Mouse (Mus musculus) heart, embryonic 14.5 days (tissue): ENCODE measurements around the gene Slc19a2. TPM values are rescaled to one million over a fixed set of nuclear protein-coding genes. Genes with fewer than 3 reads are reported as not detected.
A peak's percentile ranks its signal among the peaks of the same experiment; 100 is the strongest.

Experiments
- ATAC-seq: fragments of 200-750 bp; cut with Nextera tagmentation; 2 replicates; pipeline ENCODE4 v1.8.0; 2017; ENCODE audit warnings: low read depth, moderate TSS enrichment; ENCODE audit not compliant: insufficient number of reproducible peaks, insufficient read depth, low FRiP score
- H3K27ac ChIP-seq, 2 experiments: fragments of 200-500 bp in 1 of 2; fragments of 300-500 bp in 1 of 2; sonication (generic) in 1 of 2; replicated peaks in 1 of 2; 2 replicates each; pipeline ENCODE4 v1.5.1; 2012 to 2014; ENCODE audit warnings: low read depth in 2 of 2, low read length in 2 of 2, control low read depth in 1 of 2, mild to moderate bottlenecking in 1 of 2, mixed read lengths in 1 of 2; ENCODE audit not compliant: control insufficient read depth in 1 of 2, insufficient read depth in 1 of 2
- H3K27me3 ChIP-seq: fragments of 300-500 bp; sonication (generic); 2 replicates; pipeline ENCODE4 v1.6.1; 2014; ENCODE audit warnings: mild to moderate bottlenecking, low read length, control low read depth; ENCODE audit not compliant: control insufficient read depth, insufficient read depth
- H3K36me3 ChIP-seq: fragments of 300-500 bp; sonication (generic); 2 replicates; pipeline ENCODE4 v1.6.1; 2014; ENCODE audit warnings: mild to moderate bottlenecking, control low read depth, low read length, mixed read lengths; ENCODE audit not compliant: control insufficient read depth, insufficient read depth
- H3K4me1 ChIP-seq, 2 experiments: fragments of 200-500 bp in 1 of 2; fragments of 300-500 bp in 1 of 2; sonication (generic) in 1 of 2; 2 replicates each; pipeline ENCODE4 v1.6.1; 2012 to 2014; ENCODE audit warnings: low read length in 2 of 2, control low read depth in 1 of 2, mixed read lengths in 1 of 2; ENCODE audit not compliant: control insufficient read depth in 2 of 2, insufficient read depth in 2 of 2
- H3K4me2 ChIP-seq: fragments of 300-500 bp; sonication (generic); 2 replicates; pipeline ENCODE4 v1.6.1; 2014; ENCODE audit warnings: mild to moderate bottlenecking, low read length
- H3K4me3 ChIP-seq, 2 experiments: fragments of 200-500 bp in 1 of 2; fragments of 300-500 bp in 1 of 2; sonication (generic) in 1 of 2; 2 replicates each; pipeline ENCODE4 v1.5.1; 2012 to 2014; ENCODE audit warnings: low read length in 2 of 2, mild to moderate bottlenecking in 2 of 2, control low read depth in 1 of 2, low read depth in 1 of 2, moderate library complexity in 1 of 2; ENCODE audit not compliant: control insufficient read depth in 1 of 2, insufficient read depth in 1 of 2
- H3K9ac ChIP-seq: fragments of 300-500 bp; sonication (generic); 2 replicates; pipeline ENCODE4 v1.6.1; 2014; ENCODE audit warnings: mild to moderate bottlenecking, low read length
- H3K9me3 ChIP-seq: fragments of 300-500 bp; sonication (generic); 2 replicates; pipeline ENCODE4 v1.6.1; 2016; ENCODE audit warnings: low read length, control low read depth; ENCODE audit not compliant: control insufficient read depth
- WGBS: fragments of 180-500 bp; shearing (Covaris S2); extraction: QIAGEN DNeasy Blood & Tissue Kit; methylation state at CpG from one replicate; pipeline ENCODE4 v1.1.7; 2014; 5-methylcytosine and 5-hydroxymethylcytosine counted together
- polyA plus RNA-seq: library from polyadenylated mRNA; unstranded; fragments of >200 nt; fragmentation: Nextera tagmentation; extraction: Ambion mirVana; gene quantifications from 2 replicates; pipeline ENCODE4 v1.2.1, GENCODE M21; 2014

The Slc19a2 gene
- polyA plus RNA-seq, 1 experiment from 2014 or later: 8.3 TPM

GRCm38 (mm10) chr1:164236078-164236477 lies 12.8 kb upstream of the Slc19a2 start:
- H3K27ac ChIP-seq: no peak overlapping the region
- no peak for ATAC-seq
- H3K4me3 ChIP-seq: no peak overlapping the region
- H3K9me3 ChIP-seq: no peaks in the 10 kb centered on the region
- no peaks in the 10 kb centered on the region for H3K4me1 ChIP-seq
- no peak overlapping the region for H3K9ac ChIP-seq
- H3K4me2 ChIP-seq: no peak overlapping the region
- no peaks in the 10 kb centered on the region for H3K36me3 ChIP-seq
- WGBS: 58% methylated on average over 7 of the region's 7 CpGs
- no peaks in the 10 kb centered on the region for H3K27me3 ChIP-seq

- WGBS: 76% methylated on average over 2 of the region's 2 CpGs
- Histone ChIP-seq H3K27ac (no peak overlapping the region), H3K4me3 (no peak overlapping the region), H3K9me3 (no peaks in the 10 kb centered on the region), H3K36me3 (no peaks in the 10 kb centered on the region), H3K4me1 (no peaks in the 10 kb centered on the region), H3K4me2 (no peak overlapping the region), H3K9ac (no peak overlapping the region), H3K27me3 (no peaks in the 10 kb centered on the region)
- no peak for ATAC-seq
Observed at GRCm38 (mm10) chr1:164241494-164241893, 7.4 kb upstream of the Slc19a2 start.

- H3K27me3 ChIP-seq: no peaks in the 10 kb centered on the region
- no peak for ATAC-seq
- no peak overlapping the region for H3K4me3 ChIP-seq
- no peak overlapping the region for H3K27ac ChIP-seq
- H3K36me3 ChIP-seq: no peaks in the 10 kb centered on the region
- WGBS: 52% methylated on average over 8 of the region's 8 CpGs
- peaks cover 4 to 7% of the 10 kb centered on the region in 2 experiments for H3K4me1 ChIP-seq
- no peak overlapping the region for H3K4me2 ChIP-seq
- H3K9ac ChIP-seq: no peak overlapping the region
- H3K9me3 ChIP-seq: no peaks in the 10 kb centered on the region
Observed at GRCm38 (mm10) chr1:164242809-164243208, 6.0 kb upstream of the Slc19a2 start.

GRCm38 (mm10) chr1:164247442-164247841 lies 1.4 kb upstream of the Slc19a2 start:
- H3K27me3 ChIP-seq: no peaks in the 10 kb centered on the region
- H3K4me3 ChIP-seq: peak overlapping the region; percentile 76 to 92
- no peak for ATAC-seq
- peak overlapping the region; percentile 78 for H3K9ac ChIP-seq
- H3K27ac ChIP-seq: peak overlapping the region; percentile 96 to 99
- peaks cover 11 to 28% of the 10 kb centered on the region in 2 experiments for H3K4me1 ChIP-seq
- H3K9me3 ChIP-seq: no peaks in the 10 kb centered on the region
- H3K36me3 ChIP-seq: no peaks in the 10 kb centered on the region
- H3K4me2 ChIP-seq: peak overlapping the region; percentile 77
- WGBS: 28% methylated on average over 8 of the region's 8 CpGs

GRCm38 (mm10) chr1:164247971-164248370 lies 875 bp upstream of the Slc19a2 start:
- no peaks in the 10 kb centered on the region for H3K36me3 ChIP-seq
- no peak for ATAC-seq
- no peaks in the 10 kb centered on the region for H3K27me3 ChIP-seq
- H3K9ac ChIP-seq: peak overlapping the region; percentile 78
- H3K9me3 ChIP-seq: no peaks in the 10 kb centered on the region
- 15% methylated on average over 10 of the region's 10 CpGs for WGBS
- H3K4me3 ChIP-seq: peak overlapping the region; percentile 76 to 92
- H3K4me2 ChIP-seq: peak overlapping the region; percentile 77
- peaks cover 11 to 28% of the 10 kb centered on the region in 2 experiments for H3K4me1 ChIP-seq
- H3K27ac ChIP-seq: peak overlapping the region; percentile 96 to 99

GRCm38 (mm10) chr1:164249332-164249711 lies 476 bp downstream of the Slc19a2 start:
- peak overlapping the region; percentile 85 for H3K9ac ChIP-seq
- under 1% methylated on average over 33 of the region's 33 CpGs for WGBS
- no peak; the same call in none of the 2 replicates for ATAC-seq
- H3K4me3 ChIP-seq: peak overlapping the region; percentile 76 to 93
- H3K4me1 ChIP-seq: peaks cover 11 to 28% of the 10 kb centered on the region in 2 experiments
- H3K27ac ChIP-seq: peak overlapping the region; percentile 75 to 82
- H3K36me3 ChIP-seq: no peaks in the 10 kb centered on the region
- H3K4me2 ChIP-seq: peak overlapping the region; percentile 85
- no peaks in the 10 kb centered on the region for H3K9me3 ChIP-seq
- H3K27me3 ChIP-seq: no peaks in the 10 kb centered on the region

GRCm38 (mm10) chr1:164250391-164251150 lies 1.7 kb downstream of the Slc19a2 start:
- Histone ChIP-seq H3K27me3 (no peaks in the 10 kb centered on the region), H3K9me3 (no peaks in the 10 kb centered on the region), H3K9ac (peak overlapping the region; percentile 85), H3K4me2 (peak overlapping the region; percentile 85), H3K4me3 (peak overlapping the region; percentile 76 to 93), H3K36me3 (no peaks in the 10 kb centered on the region), H3K27ac (no peak overlapping the region), H3K4me1 (peaks cover 11 to 28% of the 10 kb centered on the region in 2 experiments)
- ATAC-seq: no peak
- WGBS: 43% methylated on average over 8 of the region's 8 CpGs
